Mouse (Mus musculus): Measurements from ENCODE around the gene Morn5.
A peak's percentile ranks its signal among the peaks of the same experiment; 100 is the strongest.

Morn5 gene

GRCm38 (mm10) chr2:36048748-36049566, at the start of gene Morn5, which contains the start of gene Ndufa8:
Morn5 (plus strand) TSS chr2:36049458.
Ndufa8 (minus strand) TSS chr2:36049406.
- peak; percentile 99 for DNase-seq

DNA sequence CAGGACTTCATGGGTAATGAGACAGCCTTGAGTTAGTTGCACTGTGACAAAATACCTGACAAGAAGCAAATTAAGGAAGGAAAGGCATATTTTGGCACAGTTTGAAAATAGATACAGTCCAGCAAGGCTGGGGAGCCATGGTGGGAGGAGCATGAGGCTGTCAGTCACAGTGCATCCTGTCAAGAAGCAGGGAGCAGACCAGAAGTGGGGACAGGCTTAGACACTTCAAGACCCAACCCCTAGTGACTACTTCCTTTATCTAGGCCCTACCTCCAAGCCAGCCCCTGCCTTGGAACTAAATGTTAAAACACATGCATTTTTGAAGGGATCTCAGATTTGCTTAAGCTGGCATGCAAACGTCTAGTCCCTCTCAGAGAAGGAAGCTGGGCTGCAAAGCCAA, 48.9 kb upstream of the Morn5 start:
- no peak for DNase-seq

DNA sequence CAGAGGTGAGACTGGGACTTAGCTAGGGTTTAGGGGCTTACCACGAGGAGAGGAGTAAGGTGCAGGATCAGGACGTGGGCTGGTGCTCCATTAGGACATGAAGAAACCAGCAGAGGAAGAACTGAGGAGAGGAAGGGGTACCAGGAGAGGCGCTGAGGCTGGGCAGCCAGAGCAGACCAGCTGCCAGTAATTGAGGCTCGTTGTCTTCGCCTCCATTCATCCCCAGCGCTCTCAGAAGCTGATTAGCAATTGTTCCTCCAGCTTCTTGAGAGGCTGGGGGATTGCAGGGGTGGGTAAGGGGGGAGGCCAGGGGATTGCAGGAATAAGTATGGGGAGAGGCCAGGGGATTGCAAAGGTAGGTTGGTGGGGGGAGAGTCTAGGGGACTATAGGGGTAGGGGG, 47.1 kb upstream of the Morn5 start:
- DNase-seq: no peak

DNA sequence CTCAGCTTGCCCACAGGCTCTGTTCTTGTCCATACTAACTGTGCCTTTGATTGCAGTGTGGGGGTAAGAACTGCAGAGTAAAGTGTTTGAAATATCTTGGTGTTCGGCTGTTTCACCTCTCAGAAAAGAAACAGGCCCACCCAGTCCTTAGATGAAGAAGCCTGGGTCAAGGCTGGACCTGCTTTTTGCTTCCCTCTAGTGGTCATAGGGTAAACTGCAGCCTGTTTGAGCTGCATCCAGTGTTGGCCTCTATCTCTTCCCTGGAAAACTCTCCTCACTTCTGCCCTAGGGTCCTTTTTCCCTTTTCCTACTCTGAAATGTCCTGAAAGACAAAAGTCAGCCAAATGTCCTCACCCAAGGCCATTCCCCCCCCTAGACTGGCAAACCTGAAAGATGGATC, 41.2 kb upstream of the Morn5 start:
- DNase-seq: peak; percentile 38 to 68

DNA sequence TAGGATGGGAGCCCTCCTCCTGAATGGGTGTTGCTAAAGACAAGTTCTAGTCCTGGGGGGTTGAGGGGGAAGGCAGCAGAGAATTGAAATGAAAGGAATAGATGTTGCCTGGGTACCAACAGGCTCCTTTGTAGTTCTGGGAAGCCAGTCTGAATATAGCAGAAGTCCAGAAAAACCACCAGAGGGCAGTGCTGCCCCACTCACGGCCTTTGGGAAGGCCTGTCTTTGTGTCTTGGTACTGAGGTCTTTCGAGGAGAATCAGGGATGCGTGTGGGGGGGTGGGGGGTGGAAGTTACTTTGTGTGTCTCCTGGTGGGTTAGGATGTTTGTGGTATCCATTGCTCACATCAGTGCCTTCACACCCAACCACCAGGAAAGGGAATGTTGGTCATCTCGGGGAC, 39.9 kb upstream of the Morn5 start:
- DNase-seq: peak; percentile 72 to 83

GRCm38 (mm10) chr2:36010579-36010978, 38.7 kb upstream of the Morn5 start:
- DNase-seq: no peak

GRCm38 (mm10) chr2:36011331-36011825, 37.9 kb upstream of the Morn5 start:
- DNase-seq: peak; percentile 32 to 42

- no peak for DNase-seq
These were observed 36.2 kb upstream of the Morn5 start for GRCm38 (mm10) chr2:36013010-36013409.

DNA sequence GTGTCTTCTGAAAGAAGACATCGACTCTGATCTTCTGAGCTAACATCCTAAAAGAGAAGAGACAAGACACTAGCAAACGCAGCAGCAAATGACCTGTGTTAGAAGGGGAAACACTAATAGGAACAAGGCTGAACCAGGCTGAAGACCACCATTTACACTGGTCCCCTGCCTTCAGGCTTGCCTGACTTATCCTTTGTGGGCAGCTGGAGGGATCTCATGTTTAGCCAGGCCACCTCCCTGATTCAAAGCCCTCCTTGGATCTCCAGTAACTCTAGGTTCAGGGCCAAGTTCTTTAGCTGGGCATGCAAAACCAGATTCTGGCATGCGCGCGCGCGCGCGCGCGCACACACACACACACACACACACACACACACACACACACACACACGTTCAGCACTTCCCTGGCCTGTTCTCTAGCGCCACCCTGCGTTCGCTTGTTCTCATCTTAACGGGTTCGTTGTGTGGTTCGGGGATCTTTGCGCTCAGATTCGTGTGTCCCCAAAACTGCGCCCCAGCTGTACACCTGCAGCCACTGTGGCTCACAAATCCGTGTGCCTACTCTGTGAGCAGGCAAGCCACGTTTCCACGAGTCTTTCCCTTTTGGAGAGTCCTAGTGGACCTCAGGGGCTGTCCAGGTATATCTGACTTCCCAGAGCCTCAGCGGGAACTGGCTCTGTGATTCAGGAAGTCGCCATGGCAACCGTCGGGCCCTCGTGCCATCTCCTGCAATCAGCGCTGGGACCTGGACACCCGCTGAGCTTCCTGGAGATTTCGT, 27.7 kb upstream of the Morn5 start:
- DNase-seq: peak; percentile 71 to 87

DNA sequence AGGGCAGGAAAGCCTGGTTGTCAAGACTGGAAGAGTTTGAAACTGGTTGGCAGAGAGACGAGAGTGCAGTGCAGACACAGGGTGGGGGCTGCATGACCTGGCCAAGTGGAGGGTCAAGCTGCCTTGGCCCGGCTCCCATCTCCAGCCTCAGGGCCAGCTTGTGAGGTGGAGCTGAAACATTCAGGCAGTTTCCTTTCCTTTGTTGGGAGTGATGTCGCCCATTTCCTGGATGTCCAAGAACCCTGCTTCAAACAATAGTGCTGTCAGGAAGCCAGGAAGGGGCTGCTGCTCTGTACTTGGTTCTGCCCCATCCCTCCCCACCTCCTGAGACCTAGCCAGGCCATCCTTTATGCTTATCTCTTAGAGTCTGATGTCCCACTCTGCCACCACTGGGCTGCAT, 26.0 kb upstream of the Morn5 start:
- DNase-seq: no peak

GRCm38 (mm10) chr2:36032884-36033283, 16.4 kb upstream of the Morn5 start:
- DNase-seq: no peak

GRCm38 (mm10) chr2:36033966-36034365, 15.3 kb upstream of the Morn5 start:
- no peak for DNase-seq

DNA sequence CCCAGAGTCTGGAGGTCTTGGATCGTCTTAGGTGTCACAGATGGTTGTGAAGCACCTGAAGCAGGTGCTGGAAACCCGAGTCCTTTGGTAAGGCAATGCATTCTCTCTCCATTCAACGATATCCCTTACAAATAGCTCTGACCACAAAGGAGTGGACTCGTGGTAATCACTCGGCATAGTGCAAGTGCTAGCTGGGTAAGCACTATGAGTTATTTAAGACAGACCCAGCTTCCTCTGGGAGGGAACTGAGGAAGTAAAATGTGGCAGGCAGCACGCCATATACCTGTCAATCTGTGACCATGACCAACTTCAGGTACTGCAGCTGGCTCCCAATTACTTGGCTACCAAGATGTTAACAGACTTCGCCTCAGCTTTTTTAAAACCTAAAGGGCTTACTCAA, 14.4 kb upstream of the Morn5 start:
- no peak for DNase-seq

- DNase-seq: no peak
These were observed 13.7 kb upstream of the Morn5 start for GRCm38 (mm10) chr2:36035413-36036081.

DNA sequence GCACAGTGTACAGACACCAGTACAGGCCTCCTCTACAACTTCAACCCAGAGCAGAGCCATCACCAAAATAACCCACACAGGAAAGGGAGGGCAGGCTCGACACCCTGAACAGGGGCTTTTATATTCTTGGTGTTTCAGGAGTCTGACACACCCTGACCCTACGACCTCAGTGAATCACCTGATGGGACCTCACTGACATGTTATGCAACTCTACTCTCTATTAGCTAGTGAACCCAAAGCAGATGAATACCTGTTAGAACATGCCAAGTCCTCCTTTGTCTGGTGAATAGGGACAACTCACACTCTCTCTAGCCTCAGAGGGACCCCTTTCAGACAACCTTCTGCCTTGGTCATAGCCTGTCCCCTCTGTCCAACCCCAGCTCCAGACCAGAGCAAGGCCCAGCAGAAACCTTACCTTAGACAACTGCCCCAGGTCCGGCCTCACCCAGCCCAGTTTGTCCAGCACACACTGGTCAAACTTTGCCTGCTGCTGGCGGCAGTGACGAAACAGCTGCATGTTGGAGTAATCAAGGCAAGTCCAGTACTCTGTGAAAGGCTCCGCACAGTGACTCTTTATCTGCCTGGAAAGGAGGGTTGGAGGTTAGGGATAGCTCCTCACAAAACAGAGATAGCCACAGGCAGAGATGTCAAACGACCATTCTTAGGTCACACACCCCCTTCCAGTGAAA, 9.8 kb upstream of the Morn5 start:
- no peak for DNase-seq

DNA sequence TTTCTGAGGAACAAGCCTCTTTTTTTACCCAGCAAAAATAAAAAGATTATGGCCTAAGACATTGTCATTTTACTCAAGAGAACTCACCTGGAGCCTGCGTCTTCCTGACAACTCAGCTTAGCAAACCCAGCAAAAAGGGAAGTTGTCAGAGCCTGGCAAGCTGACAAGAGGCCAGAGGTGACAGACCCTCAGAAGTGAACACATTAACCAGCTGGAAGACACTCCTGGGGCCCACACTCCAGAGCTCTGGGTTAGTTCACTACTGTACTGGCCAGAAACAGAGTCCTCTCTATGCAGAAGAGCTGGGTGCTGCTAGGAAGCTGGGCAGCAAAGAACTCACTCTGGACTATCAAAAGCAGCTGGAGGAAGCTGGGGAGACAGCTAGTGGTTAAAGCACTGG, 8.4 kb upstream of the Morn5 start:
- DNase-seq: no peak

GRCm38 (mm10) chr2:36048164-36048563, 1.1 kb upstream of the Morn5 start:
- no peak for DNase-seq

DNA sequence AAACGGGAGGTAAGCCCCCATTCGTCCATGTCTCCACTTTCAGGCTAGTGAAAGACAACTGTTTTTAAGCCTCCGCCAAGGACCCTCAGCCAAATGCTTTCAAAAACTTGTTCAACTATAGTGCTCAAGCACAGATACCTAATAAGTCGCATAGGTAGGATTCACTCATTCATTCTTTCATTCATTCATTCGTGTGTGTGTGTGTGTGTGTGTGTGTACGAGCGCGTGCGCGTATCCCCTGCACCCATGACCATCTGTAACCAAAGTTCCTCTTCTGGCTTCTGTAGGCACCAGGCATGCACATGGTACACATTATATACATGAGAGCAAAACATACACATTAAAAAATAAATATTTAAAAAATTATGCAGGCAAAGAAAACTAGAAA, 303 bp downstream of the Morn5 start:
- DNase-seq: no peak

DNA sequence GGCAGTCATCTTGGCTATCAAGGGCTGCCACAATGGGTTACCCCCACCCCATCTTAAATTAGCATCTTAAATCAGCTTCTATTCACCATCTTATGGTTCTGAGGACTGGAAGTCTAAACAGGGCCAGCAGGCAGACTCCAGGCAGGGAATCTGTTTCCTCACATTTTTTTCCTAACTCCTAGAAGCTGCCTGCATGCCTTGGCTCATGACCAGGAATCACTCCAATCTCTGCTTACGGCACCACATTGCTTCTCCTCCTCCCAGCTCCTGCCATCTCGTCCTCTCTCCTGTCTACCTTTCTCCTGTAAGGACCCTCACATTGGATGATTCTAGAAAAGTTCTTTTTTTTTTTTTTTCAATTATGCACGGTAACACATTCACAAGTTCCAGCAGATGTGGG, 4.0 kb downstream of the Morn5 start:
- DNase-seq: no peak

DNA sequence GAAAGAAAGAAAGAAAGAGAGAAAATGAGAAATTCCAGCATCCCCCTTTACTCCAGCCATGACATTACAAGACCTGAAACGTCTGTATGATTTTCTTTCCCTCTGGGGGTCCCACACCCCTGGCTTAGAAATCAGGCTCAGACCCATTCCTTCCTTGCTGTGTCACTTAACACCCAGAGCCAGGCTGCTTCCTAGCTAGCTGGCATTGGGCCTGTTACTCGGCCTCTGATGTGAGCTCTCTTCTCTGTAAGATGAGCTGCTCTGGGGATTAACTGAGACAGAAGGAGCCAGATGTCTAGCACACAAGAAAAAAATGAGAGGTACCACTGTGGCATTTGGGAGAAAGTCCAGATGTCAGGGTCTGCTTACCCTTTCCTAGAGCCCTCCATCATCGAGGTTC, 7.0 kb downstream of the Morn5 start:
- DNase-seq: no peak

DNA sequence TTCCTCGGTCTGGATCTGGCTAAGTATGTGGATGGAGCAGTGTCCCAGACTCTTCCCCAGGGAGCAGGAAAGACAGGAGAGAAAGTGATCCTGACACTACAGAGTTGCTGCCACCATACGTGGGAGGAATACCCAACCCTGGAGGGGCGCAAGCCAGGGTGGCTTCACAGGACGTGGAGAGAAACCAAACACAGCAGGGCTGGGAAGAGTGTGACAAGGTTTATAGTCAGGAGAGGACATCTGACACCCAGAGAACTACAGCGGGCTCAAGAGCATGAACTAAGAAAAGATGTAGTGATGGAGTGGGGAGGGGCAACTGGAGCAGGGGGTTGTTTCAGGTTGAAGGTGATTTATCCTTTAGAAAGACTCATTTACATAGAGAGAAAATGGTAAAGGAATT, 12.2 kb downstream of the Morn5 start:
- no peak for DNase-seq

DNA sequence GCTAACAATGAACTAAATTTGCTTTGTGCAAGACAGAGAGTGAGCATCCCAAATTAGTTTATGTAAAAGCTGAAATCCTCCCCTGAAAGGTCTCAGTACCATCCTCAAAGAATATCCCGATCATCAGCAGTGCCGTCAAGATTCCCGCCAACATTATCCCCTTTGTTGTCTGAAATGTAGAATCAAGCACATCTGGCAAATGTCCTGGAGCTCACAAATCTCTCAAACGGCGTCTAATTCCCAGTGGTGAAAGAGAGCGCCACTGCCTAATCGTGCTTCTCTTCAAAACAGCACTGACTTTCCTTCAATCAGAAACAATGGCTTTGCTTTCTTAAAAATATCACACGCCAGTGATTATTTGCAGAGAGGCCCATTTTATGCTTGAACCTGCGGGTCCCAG, 17.9 kb downstream of the Morn5 start:
- no peak for DNase-seq

All from cerebellum, postnatal 25 days (tissue).